Mouse (Mus musculus) cerebellum, adult 2 months (tissue): ENCODE data around the gene Slc13a2. TPM values are rescaled to one million over a fixed set of nuclear protein-coding genes. Genes with fewer than 3 reads are reported as not detected.

Source experiments
- DNase-seq, 2 experiments: peaks; one replicate each; pipeline ENCODE4 v3.0.0; 2021
- H3K27ac ChIP-seq: fragments of 200-500 bp; 2 replicates; pipeline ENCODE4 v1.5.1; 2012; ENCODE audit warnings: low read length, control low read depth, inconsistent platforms; ENCODE audit not compliant: insufficient read depth
- H3K27me3 ChIP-seq: fragments of 200-500 bp; 2 replicates; pipeline ENCODE4 v1.6.1; 2012; ENCODE audit warnings: inconsistent platforms, mild to moderate bottlenecking, low read length, moderate library complexity; ENCODE audit not compliant: control insufficient read depth, insufficient read depth
- H3K4me1 ChIP-seq: fragments of 200-500 bp; 2 replicates; pipeline ENCODE4 v1.6.1; 2011; ENCODE audit warnings: low read length; ENCODE audit not compliant: control insufficient read depth, insufficient read depth
- H3K4me3 ChIP-seq: fragments of 200-500 bp; replicated peaks from 2 replicates; pipeline ENCODE3; 2011; ENCODE audit warnings: mild to moderate bottlenecking, low read depth, low read length, control low read depth; ENCODE audit not compliant: insufficient read depth
- CTCF ChIP-seq: fragments of 200-500 bp; IDR thresholded peaks from 2 replicates; pipeline ENCODE4 v1.5.1; 2011; ENCODE audit warnings: low read depth, mild to moderate bottlenecking, control low read depth, low read length, moderate library complexity, borderline replicate concordance; ENCODE audit not compliant: insufficient read depth
- POLR2A ChIP-seq: fragments of 200-500 bp; IDR thresholded peaks from 2 replicates; pipeline ENCODE4 v1.6.1; 2011; ENCODE audit warnings: low read length, control low read depth, borderline replicate concordance; ENCODE audit not compliant: insufficient read depth
- WGBS: fragments of 180-500 bp; shearing (Covaris S2); methylation state at CpG from one replicate; pipeline ENCODE4 v1.1.7; 2018; 5-methylcytosine and 5-hydroxymethylcytosine counted together
- polyA plus RNA-seq: library from polyadenylated mRNA; depleted of rRNA; stranded (reverse); fragments of >200 nt; gene quantifications from 2 replicates; pipeline ENCODE4 v1.2.3, GENCODE M21; 2012

The Slc13a2 gene
- polyA plus RNA-seq, 1 experiment, result not detected

GRCm38 (mm10) chr11:78463286-78464036 lies 41.4 kb upstream of the Slc13a2 start:
- H3K4me3 ChIP-seq, result no peak overlapping the region
- DNase-seq, result no peak
- 0 out of 2 replicates have a peak, but pooled peaks cover 4% of the 10 kb centered on the region for H3K4me1 ChIP-seq
- H3K27me3 ChIP-seq, result no peaks in the 10 kb centered on the region
- TF ChIP-seq CTCF (no peak), POLR2A (no peak)
- 74% methylated on average over 13 of the region's 13 CpGs for WGBS
- H3K27ac ChIP-seq, result no peak overlapping the region

GRCm38 (mm10) chr11:78462669-78463068 lies 40.7 kb upstream of the Slc13a2 start:
- Histone ChIP-seq H3K4me3 (no peak overlapping the region), H3K27ac (no peak overlapping the region), H3K27me3 (no peaks in the 10 kb centered on the region), H3K4me1 (0 out of 2 replicates have a peak, but pooled peaks cover 4% of the 10 kb centered on the region)
- TF ChIP-seq POLR2A (no peak), CTCF (no peak)
- 80% methylated on average over 5 of the region's 5 CpGs for WGBS
- DNase-seq, result no peak

- DNase-seq, result no peak
- H3K4me3 ChIP-seq, result no peak overlapping the region
- WGBS, result 65% methylated on average over 1 of the region's 1 CpGs
- TF ChIP-seq POLR2A (no peak), CTCF (peak; percentile 19; the same call in 1 of the 2 replicates)
- 0 out of 2 replicates have a peak, but pooled peaks cover 4% of the 10 kb centered on the region for H3K4me1 ChIP-seq
- no peak overlapping the region for H3K27ac ChIP-seq
- H3K27me3 ChIP-seq, result no peaks in the 10 kb centered on the region
Measured at GRCm38 (mm10) chr11:78461894-78462293, 39.9 kb upstream of the Slc13a2 start.

- H3K27me3 ChIP-seq, result no peaks in the 10 kb centered on the region
- DNase-seq, result no peak
- TF ChIP-seq CTCF, result no peak
- TF ChIP-seq POLR2A, result no peak
- 80% methylated on average over 17 of the region's 17 CpGs for WGBS
- H3K4me1 ChIP-seq, result no peaks in the 10 kb centered on the region
- H3K27ac ChIP-seq, result no peak overlapping the region
- no peak overlapping the region for H3K4me3 ChIP-seq
Measured at GRCm38 (mm10) chr11:78458740-78459139, 36.7 kb upstream of the Slc13a2 start.

GRCm38 (mm10) chr11:78455308-78455707 lies 33.3 kb upstream of the Slc13a2 start:
- no peak for DNase-seq
- Histone ChIP-seq H3K27ac (no peak overlapping the region), H3K4me3 (no peak overlapping the region), H3K4me1 (no peaks in the 10 kb centered on the region), H3K27me3 (no peaks in the 10 kb centered on the region)
- TF ChIP-seq POLR2A (no peak), CTCF (peak; percentile 30; the same call in 1 of the 2 replicates)
- WGBS, result 36% methylated on average over 5 of the region's 5 CpGs

- H3K27ac ChIP-seq, result no peak overlapping the region
- DNase-seq, result no peak
- no peaks in the 10 kb centered on the region for H3K27me3 ChIP-seq
- H3K4me1 ChIP-seq, result no peaks in the 10 kb centered on the region
- H3K4me3 ChIP-seq, result no peak overlapping the region
- WGBS, result 71% methylated on average over 7 of the region's 7 CpGs
- TF ChIP-seq POLR2A (no peak), CTCF (no peak)
Measured at GRCm38 (mm10) chr11:78454276-78454675, 32.3 kb upstream of the Slc13a2 start.

GRCm38 (mm10) chr11:78453675-78454074 lies 31.7 kb upstream of the Slc13a2 start:
- H3K4me1 ChIP-seq, result no peaks in the 10 kb centered on the region
- H3K4me3 ChIP-seq, result no peak overlapping the region
- peak; percentile 39 to 55 for DNase-seq
- H3K27ac ChIP-seq, result no peak overlapping the region
- WGBS, result 19% methylated on average over 4 of the region's 4 CpGs
- peak; percentile 84; the same call in 1 of the 2 replicates for TF ChIP-seq CTCF
- no peak for TF ChIP-seq POLR2A
- H3K27me3 ChIP-seq, result no peaks in the 10 kb centered on the region

- DNase-seq, result no peak
- WGBS, result 47% methylated on average over 2 of the region's 2 CpGs
- no peaks in the 10 kb centered on the region for H3K27me3 ChIP-seq
- H3K4me3 ChIP-seq, result no peak overlapping the region
- no peaks in the 10 kb centered on the region for H3K4me1 ChIP-seq
- TF ChIP-seq POLR2A (no peak), CTCF (no peak)
- H3K27ac ChIP-seq, result no peak overlapping the region
Measured at GRCm38 (mm10) chr11:78450337-78450736, 28.3 kb upstream of the Slc13a2 start.
